Mouse (Mus musculus): ENCODE data around the gene Sipa1l2.

DNA sequence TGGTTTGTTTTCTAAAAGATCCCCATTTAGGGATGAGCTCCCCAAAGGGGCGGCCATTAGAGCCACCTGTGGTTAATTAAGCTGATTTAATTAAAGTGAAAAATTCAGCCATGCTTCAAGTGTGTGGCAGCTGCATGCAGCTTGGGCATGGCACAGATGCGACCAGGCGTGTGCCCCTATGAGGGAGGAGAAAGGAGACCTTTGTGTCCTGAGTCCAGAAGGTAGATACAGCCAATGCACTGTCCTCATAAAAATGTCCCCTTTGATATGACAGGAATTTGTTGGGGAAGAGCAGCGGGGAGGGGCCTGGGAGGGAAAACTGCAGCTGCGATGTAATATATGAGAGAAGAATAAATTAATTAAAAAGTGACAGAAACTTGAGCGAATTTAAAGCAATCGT, 106.7 kb downstream of the Sipa1l2 start:
- TF ChIP-seq CTCF (IDR thresholded peaks at IDR 0.05; ENCODE audit: control insufficient read depth, insufficient read depth, insufficient replicate concordance, low read depth, low read length), result no peak
- no peak for TF ChIP-seq POLR2A (IDR thresholded peaks at IDR 0.05; ENCODE audit: control insufficient read depth, low read depth, low read length)
